Comparison of ENCODE assay signal across 8 mouse cellular contexts in the genomic region with DNA sequence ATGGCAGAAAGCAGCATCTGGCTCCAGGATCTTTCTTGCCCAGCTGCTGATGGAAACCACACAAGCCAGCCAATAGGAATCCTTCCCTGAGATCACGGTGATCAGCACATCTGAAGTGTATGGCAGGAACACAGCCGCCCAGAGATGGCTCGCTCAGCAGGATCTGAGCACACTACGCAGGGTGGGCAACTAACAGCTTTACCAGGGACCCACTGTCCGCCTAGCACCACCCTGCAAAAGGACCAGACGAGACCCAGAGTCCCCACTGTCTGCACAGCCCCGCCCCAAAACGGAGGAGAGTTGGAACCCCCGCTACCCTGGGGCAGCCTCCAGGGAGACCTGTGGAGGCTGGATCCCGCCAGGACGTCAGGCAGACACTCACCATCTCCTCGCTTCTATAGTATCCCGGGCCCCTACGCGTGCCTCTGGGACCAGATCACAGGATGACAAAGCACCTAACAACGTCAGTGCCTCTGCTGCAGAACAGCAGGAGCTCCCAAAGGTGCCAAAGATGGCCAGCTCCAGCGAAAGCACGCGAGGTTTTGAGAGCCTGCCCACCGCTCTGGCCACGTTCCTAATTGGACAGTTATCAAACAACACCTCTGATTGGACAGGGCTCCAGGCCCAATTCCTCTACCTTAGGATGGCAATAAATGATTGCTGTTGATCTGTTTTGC. TPM values are rescaled to one million over a fixed set of nuclear protein-coding genes. Genes with fewer than 3 reads are reported as not detected.
DNase-seq lines count a peak whose midpoint lies in the region; ATAC-seq and TF ChIP-seq lines count a peak whose summit lies in the region.

Zfp941 (minus strand) TSS at position 526 of the 677 bp plus-strand sequence.

- 1% methylated on average over 21 of the region's 21 CpGs for WGBS in forebrain, embryonic 11.5 days
- under 1% methylated on average over 21 of the region's 21 CpGs for WGBS in hindbrain, postnatal 0 days
- 3% methylated on average over 21 of the region's 21 CpGs for WGBS in stomach, embryonic 16.5 days

- H3K9me3 ChIP-seq in forebrain, embryonic 11.5 days (ENCODE audit: control insufficient read depth, low read length) = no peaks in the 10 kb centered on the region
- H3K9me3 ChIP-seq in hindbrain, postnatal 0 days (ENCODE audit: low read length) = no peaks in the 10 kb centered on the region
- H3K9me3 ChIP-seq in stomach, embryonic 16.5 days (replicated peaks; ENCODE audit: control insufficient read depth, low read length) = no peaks in the 10 kb centered on the region

- intact Hi-C loops in left cerebral cortex, postnatal 10 days (cut with DNase I) = loop anchor here (10.0 kb wide), 2 partner anchors 637 to 667 kb away; partner anchors contain the start of gene Sprn

- H3K36me3 ChIP-seq in forebrain, embryonic 11.5 days (ENCODE audit: control insufficient read depth, insufficient read depth, low read length) = no peaks in the 10 kb centered on the region
- no peaks in the 10 kb centered on the region for H3K36me3 ChIP-seq in hindbrain, postnatal 0 days (ENCODE audit: insufficient read depth, low read length)
- no peaks in the 10 kb centered on the region for H3K36me3 ChIP-seq in stomach, embryonic 16.5 days (ENCODE audit: control insufficient read depth, insufficient read depth, low read length)

- H3K4me3 ChIP-seq in forebrain, embryonic 11.5 days (ENCODE audit: low read depth, low read length) = peak within 1 kb of the TSS; percentile 52
- peak within 1 kb of the TSS; percentile 59 for H3K4me3 ChIP-seq in hindbrain, postnatal 0 days (ENCODE audit: low read length)
- peak within 1 kb of the TSS; percentile 47 for H3K4me3 ChIP-seq in stomach, embryonic 16.5 days (replicated peaks; ENCODE audit: low read length)

- no peak for TF ChIP-seq CTCF in hindbrain, postnatal 0 days (IDR thresholded peaks at IDR 0.05; ENCODE audit: low read depth)

- DNase-seq in Muller cell, postnatal 12 days (ENCODE audit: inconsistent ontology term) = peak; percentile 81
- DNase-seq in c-Kit-positive CD71-positive TER-119-positive erythroid progenitor cells, embryonic 14.5 days (ENCODE audit: low spot score) = peak; percentile 39
- DNase-seq in forebrain, embryonic 11.5 days (ENCODE audit: low spot score) = peak; percentile 81
- DNase-seq in hindbrain, postnatal 0 days (ENCODE audit: low spot score) = peak; percentile 94
- DNase-seq in left cerebral cortex, postnatal 10 days (ENCODE audit: extremely low spot score in 1 of 2, low spot score in 2 of 2) = peak; percentile 52 to 82
- peak; percentile 74 for DNase-seq in mesoderm, embryonic 11.5 days (ENCODE audit: low read depth, low spot score)
- no peak for DNase-seq in ovary, postnatal 36 days (ENCODE audit: low spot score)

- H3K9ac ChIP-seq in forebrain, embryonic 11.5 days (ENCODE audit: low read length) = peak within 1 kb of the TSS; percentile 64
- peak within 1 kb of the TSS; percentile 76 for H3K9ac ChIP-seq in hindbrain, postnatal 0 days (replicated peaks; ENCODE audit: low read length)
- peak within 1 kb of the TSS; percentile 62 for H3K9ac ChIP-seq in stomach, embryonic 16.5 days (ENCODE audit: low read length)

- peaks cover 3% of the 10 kb centered on the region; the same call in 1 of the 2 replicates for H3K4me1 ChIP-seq in forebrain, embryonic 11.5 days (replicated peaks; ENCODE audit: control insufficient read depth, insufficient read depth, low read length)
- H3K4me1 ChIP-seq in hindbrain, postnatal 0 days (ENCODE audit: insufficient read depth, low read length) = peaks cover 5% of the 10 kb centered on the region; the same call in 1 of the 2 replicates
- H3K4me1 ChIP-seq in stomach, embryonic 16.5 days (ENCODE audit: control insufficient read depth, insufficient read depth, low read length) = no peaks in the 10 kb centered on the region

- H3K4me2 ChIP-seq in forebrain, embryonic 11.5 days (ENCODE audit: low read depth, low read length, severe bottlenecking) = peak within 1 kb of the TSS; percentile 71
- peak within 1 kb of the TSS; percentile 67 for H3K4me2 ChIP-seq in hindbrain, postnatal 0 days (ENCODE audit: low read depth, low read length)
- peak within 1 kb of the TSS; percentile 62 for H3K4me2 ChIP-seq in stomach, embryonic 16.5 days (ENCODE audit: low read depth, low read length)

- H3K27ac ChIP-seq in forebrain, embryonic 11.5 days (ENCODE audit: low read depth, low read length) = no peak within 1 kb of the TSS
- H3K27ac ChIP-seq in hindbrain, postnatal 0 days = peak within 1 kb of the TSS; percentile 95
- H3K27ac ChIP-seq in stomach, embryonic 16.5 days (ENCODE audit: low read length) = no peak within 1 kb of the TSS

- no peaks in the 10 kb centered on the region for H3K27me3 ChIP-seq in forebrain, embryonic 11.5 days (ENCODE audit: control insufficient read depth, insufficient read depth, low read length)
- H3K27me3 ChIP-seq in hindbrain, postnatal 0 days (ENCODE audit: insufficient read depth, low read length) = no peaks in the 10 kb centered on the region
- H3K27me3 ChIP-seq in stomach, embryonic 16.5 days (ENCODE audit: control insufficient read depth, insufficient read depth, low read length) = no peaks in the 10 kb centered on the region

- ATAC-seq in forebrain, embryonic 11.5 days (replicated peaks; ENCODE audit: low FRiP score) = peak; percentile 88
- peak; percentile 91 for ATAC-seq in hindbrain, postnatal 0 days
- ATAC-seq in stomach, embryonic 16.5 days (ENCODE audit: insufficient read depth, low FRiP score) = no peak; the same call in 1 of the 2 replicates

RNA-seq across cellular contexts. Expression of gene Zfp941, which starts in this region (rescaled TPM):
- 4.6 and 5.2 TPM in 2 replicates for polyA plus RNA-seq in forebrain, embryonic 11.5 days (2014; fragmentation: Nextera tagmentation; extraction: Ambion mirVana)
- total RNA-seq in hindbrain, postnatal 0 days (2014; rRNA removed) = 20.2 and 23.7 TPM in 2 replicates
- 19.3 and 20.0 TPM in 2 replicates for polyA plus RNA-seq in hindbrain, postnatal 0 days (2015; fragmentation: Nextera tagmentation; extraction: Ambion mirVana)
- total RNA-seq in left cerebral cortex, postnatal 10 days (2021) = 10 to 100 TPM; 13.1 to 14.4 TPM
- polyA plus RNA-seq in stomach, embryonic 16.5 days (2015; fragmentation: Nextera tagmentation; extraction: Ambion mirVana) = 1.3 and 1.9 TPM in 2 replicates
